Mouse (Mus musculus) CH12.LX (cell line): Measurements from ENCODE around the gene Hdac9. TPM values are rescaled to one million over a fixed set of nuclear protein-coding genes. Genes with fewer than 3 reads are reported as not detected.

ENCODE experiments used
- DNase-seq: peaks from one replicate; pipeline ENCODE4 v3.0.0-alpha.2; 2013; ENCODE audit errors: extremely low read depth
- H3K27ac ChIP-seq: 2 replicates; pipeline ENCODE4 v1.5.1; 2012; ENCODE audit warnings: low read depth, mild to moderate bottlenecking, control low read depth, moderate library complexity; ENCODE audit not compliant: insufficient read depth
- H3K27me3 ChIP-seq: replicated peaks from 2 replicates; pipeline ENCODE3; 2012; ENCODE audit warnings: inconsistent platforms
- H3K36me3 ChIP-seq, 2 experiments: replicated peaks in 1 of 2; 2 replicates each; pipeline versions ENCODE3 to v1.6.1; 2012; ENCODE audit warnings: inconsistent platforms in 1 of 2, low read length in 1 of 2, mild to moderate bottlenecking in 1 of 2, mixed read lengths in 1 of 2, moderate library complexity in 1 of 2; ENCODE audit not compliant: control insufficient read depth in 1 of 2, insufficient read depth in 1 of 2
- H3K4me1 ChIP-seq, 2 experiments: 2 replicates each; pipeline ENCODE4 v1.6.1; 2012; ENCODE audit warnings: inconsistent platforms in 1 of 2, moderate library complexity in 1 of 2; ENCODE audit not compliant: insufficient read depth in 2 of 2, control insufficient read depth in 1 of 2
- H3K4me2 ChIP-seq: 2 replicates; pipeline ENCODE4 v1.6.1; 2012; ENCODE audit warnings: low read depth, mild to moderate bottlenecking, control low read depth; ENCODE audit not compliant: poor library complexity, insufficient read depth, severe bottlenecking
- H3K4me3 ChIP-seq, 3 experiments: fragments of 150-350 bp in 1 of 3; sonication (generic) in 1 of 3; replicated peaks in 1 of 3; 2 replicates each; pipeline versions ENCODE3 to v1.5.1; 2011 to 2012; ENCODE audit warnings: low read depth in 2 of 3, low read length in 2 of 3, mild to moderate bottlenecking in 2 of 3, moderate library complexity in 2 of 3, control low read depth in 1 of 3, improper control_type of control experiment in 1 of 3, inconsistent platforms in 1 of 3, mixed read lengths in 1 of 3; ENCODE audit not compliant: poor library complexity in 1 of 3
- H3K79me2 ChIP-seq: replicated peaks from 2 replicates; pipeline ENCODE4 v1.6.1; 2012; ENCODE audit warnings: mild to moderate bottlenecking, moderate library complexity; ENCODE audit not compliant: control insufficient read depth, poor library complexity, insufficient read depth, severe bottlenecking; ENCODE audit errors: extremely low read depth
- H3K9ac ChIP-seq: 2 replicates; pipeline ENCODE4 v1.6.1; 2012; ENCODE audit warnings: low read depth, mild to moderate bottlenecking, control low read depth, moderate library complexity; ENCODE audit not compliant: insufficient read depth
- H3K9me3 ChIP-seq: replicated peaks from 2 replicates; pipeline ENCODE3; 2012; ENCODE audit warnings: low read length, inconsistent platforms, mixed read lengths
- CTCF ChIP-seq, 2 experiments: IDR thresholded peaks in 1 of 2; conservative IDR thresholded peaks in 1 of 2; 2 replicates each; pipeline ENCODE4 v1.5.1; 2011 to 2012; ENCODE audit warnings: low read depth in 2 of 2, low read length in 2 of 2, improper control_type of control experiment in 1 of 2, inconsistent platforms in 1 of 2, mild to moderate bottlenecking in 1 of 2, moderate library complexity in 1 of 2
- GABPA ChIP-seq: IDR thresholded peaks from 2 replicates; pipeline ENCODE4 v1.6.1; 2012; ENCODE audit warnings: low read depth, low read length, improper control_type of control experiment, inconsistent platforms; ENCODE audit not compliant: insufficient replicate concordance
- JUND ChIP-seq: conservative IDR thresholded peaks from 2 replicates; pipeline ENCODE4 v1.6.1; 2011; ENCODE audit warnings: low read depth, low read length, improper control_type of control experiment
- MAX ChIP-seq: IDR thresholded peaks from 2 replicates; pipeline ENCODE4 v1.6.1; 2011; ENCODE audit warnings: low read length, improper control_type of control experiment
- MYC ChIP-seq: IDR thresholded peaks from 2 replicates; pipeline ENCODE4 v1.6.1; 2011; ENCODE audit warnings: low read depth, mild to moderate bottlenecking, improper control_type of control experiment, low read length
- NELFE ChIP-seq: IDR thresholded peaks from 2 replicates; pipeline ENCODE4 v1.6.1; 2011; ENCODE audit warnings: low read depth, low read length, improper control_type of control experiment
- NRF1 ChIP-seq: IDR thresholded peaks from 2 replicates; pipeline ENCODE4 v1.6.1; 2014; ENCODE audit warnings: low read depth, mild to moderate bottlenecking, inconsistent platforms, low read length, improper control_type of control experiment, moderate library complexity
- POLR2AphosphoS2 ChIP-seq: IDR thresholded peaks from 2 replicates; pipeline ENCODE4 v1.6.1; 2011; ENCODE audit warnings: low read depth, low read length, improper control_type of control experiment
- RCOR1 ChIP-seq: conservative IDR thresholded peaks from 2 replicates; pipeline ENCODE4 v1.6.1; 2012; ENCODE audit warnings: low read depth, mild to moderate bottlenecking, inconsistent platforms, low read length, improper control_type of control experiment
- UBTF ChIP-seq: IDR thresholded peaks from 2 replicates; pipeline ENCODE4 v1.6.1; 2012; ENCODE audit warnings: low read depth, mild to moderate bottlenecking, inconsistent platforms, low read length, improper control_type of control experiment, moderate library complexity
- USF2 ChIP-seq: conservative IDR thresholded peaks from 2 replicates; pipeline ENCODE4 v1.6.1; 2011; ENCODE audit warnings: low read depth, low read length, improper control_type of control experiment
- ZKSCAN1 ChIP-seq: IDR thresholded peaks from 2 replicates; pipeline ENCODE4 v1.6.1; 2012; ENCODE audit warnings: low read depth, inconsistent platforms, low read length, improper control_type of control experiment, borderline replicate concordance
- ZMIZ1 ChIP-seq: IDR thresholded peaks from 2 replicates; pipeline ENCODE4 v1.6.1; 2012; ENCODE audit warnings: low read depth, mild to moderate bottlenecking, inconsistent platforms, low read length, improper control_type of control experiment
- ZNF384 ChIP-seq: IDR thresholded peaks from 2 replicates; pipeline ENCODE4 v1.6.1; 2012; ENCODE audit warnings: low read depth, low read length, improper control_type of control experiment, inconsistent platforms
- dilution Hi-C: fragments of 300-500 bp; cut with MboI; formaldehyde crosslinking; loops from 2 replicates; pipeline ENCODE4 v1.14.3; 2020; ENCODE audit warnings: low sequenced_read_pairs; ENCODE audit not compliant: extremely low pct_unique_long_range_greater_than_20kb, extremely low pct_ligation_motif_present
- in situ Hi-C: fragments of 300-500 bp; cut with MboI; formaldehyde crosslinking; loops from 3 replicates; pipeline ENCODE4 v1.14.3; 2019; ENCODE audit warnings: low sequenced_read_pairs, low pct_ligation_motif_present, low pct_unique_long_range_greater_than_20kb, mixed read lengths
- polyA plus RNA-seq: library from polyadenylated mRNA; unstranded; fragments of >175 nt; gene quantifications from 2 replicates; pipeline ENCODE4 v1.2.1, GENCODE M21; 2012; ENCODE audit warnings: low read depth; ENCODE audit not compliant: insufficient read length
- total RNA-seq, 2 experiments: library from RNA; depleted of rRNA; stranded (reverse); fragments of 300-350 nt in 1 of 2; fragments of >200 nt in 1 of 2; gene quantifications; 2 replicates each; pipeline ENCODE4 v1.2.3; 2012 to 2014

The Hdac9 gene
- total and polyA plus RNA-seq, 3 experiments, result 0.04 to 0.38 (median 0.17) TPM

DNA sequence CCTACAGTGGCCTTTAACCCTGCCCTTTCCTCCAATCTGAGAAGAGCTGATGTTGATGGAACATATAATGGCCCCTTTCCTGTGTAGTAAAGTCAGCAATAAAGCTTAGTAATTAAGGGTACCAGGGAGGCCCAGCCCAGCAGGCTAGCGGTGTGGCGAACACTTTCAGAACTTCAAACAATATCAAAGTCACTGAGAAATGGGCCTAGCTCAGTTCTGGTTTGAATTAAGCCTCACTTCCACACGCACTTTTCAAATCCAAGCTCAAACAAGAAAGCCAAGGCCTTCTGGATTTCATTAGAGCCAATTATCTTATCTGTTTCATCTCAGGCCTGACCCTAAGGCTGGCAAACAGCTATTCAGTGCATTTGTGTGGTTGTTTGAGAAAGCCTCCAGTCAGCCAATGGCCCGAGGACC lies 716.9 kb downstream of the Hdac9 start:
- dilution Hi-C loops, result no loop called here
- in situ Hi-C loops, result no loop called here

DNA sequence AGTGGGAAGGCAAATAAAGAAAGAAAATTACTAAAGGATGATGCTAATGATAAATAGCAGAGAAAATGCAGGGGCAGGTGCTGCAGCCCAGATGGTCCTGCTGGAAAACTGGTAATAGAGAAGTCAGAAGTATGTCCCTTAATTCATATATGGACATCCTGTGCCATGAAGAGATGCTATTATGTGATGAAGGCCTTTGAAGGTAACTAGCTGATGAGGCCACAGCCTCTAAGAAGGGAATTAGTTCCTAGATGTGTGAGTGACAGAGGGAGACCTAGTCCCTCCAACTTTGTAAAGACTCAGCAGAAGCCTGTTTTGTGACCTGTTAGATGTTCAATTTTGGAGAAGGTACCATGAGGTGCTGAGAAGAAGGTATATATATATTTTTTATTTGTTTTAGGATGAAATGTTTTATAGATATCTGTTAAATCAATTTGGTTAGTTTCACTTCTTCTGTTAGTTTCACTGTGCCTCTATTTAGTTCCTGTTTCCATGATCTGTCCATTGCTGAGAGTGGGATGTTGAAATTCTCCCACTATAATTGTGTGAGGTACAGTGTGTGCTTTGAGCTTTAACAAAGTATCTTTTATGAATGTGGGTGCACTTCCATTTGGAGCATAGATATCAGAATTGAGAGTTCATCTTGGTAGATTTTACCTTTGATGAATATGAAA lies 721.6 kb downstream of the Hdac9 start:
- no peaks in the 10 kb centered on the region for H3K36me3 ChIP-seq
- no peak overlapping the region for H3K4me2 ChIP-seq
- H3K4me1 ChIP-seq, result peaks cover 0 to 20% of the 10 kb centered on the region in 2 experiments; a peak in 1 of 4 replicates
- H3K27ac ChIP-seq, result no peak overlapping the region
- dilution Hi-C loops (no loop called here), in situ Hi-C loops (no loop called here)
- H3K79me2 ChIP-seq, result no peaks in the 10 kb centered on the region
- no peaks in the 10 kb centered on the region for H3K27me3 ChIP-seq
- TF ChIP-seq POLR2AphosphoS2, result no peak
- H3K9ac ChIP-seq, result no peak overlapping the region
- no peaks in the 10 kb centered on the region for H3K9me3 ChIP-seq
- no peak overlapping the region for H3K4me3 ChIP-seq
- no peak for DNase-seq

More for the DNA sequence above, 716.9 kb downstream of the Hdac9 start:
- no peak overlapping the region for H3K4me3 ChIP-seq
- DNase-seq, result no peak
- H3K4me2 ChIP-seq, result no peak overlapping the region
- H3K79me2 ChIP-seq, result no peaks in the 10 kb centered on the region
- no peak overlapping the region for H3K27ac ChIP-seq
- peaks cover 0 to 3% of the 10 kb centered on the region in 2 experiments; a peak in 1 of 4 replicates for H3K4me1 ChIP-seq
- no peak overlapping the region for H3K9ac ChIP-seq
- no peaks in the 10 kb centered on the region for H3K27me3 ChIP-seq
- no peaks in the 10 kb centered on the region for H3K36me3 ChIP-seq
- no peak for TF ChIP-seq JUND
- no peak for TF ChIP-seq USF2
- TF ChIP-seq NRF1, result no peak
- TF ChIP-seq MYC, result no peak
- TF ChIP-seq RCOR1, result no peak
- TF ChIP-seq ZKSCAN1, result no peak
- no peak for TF ChIP-seq NELFE
- no peak for TF ChIP-seq MAX
- no peak for TF ChIP-seq GABPA
- no peak for TF ChIP-seq ZNF384
- TF ChIP-seq, all 38 proteins: peak for 0
- no peaks in the 10 kb centered on the region for H3K9me3 ChIP-seq

GRCm38 (mm10) chr12:34194116-34194515 lies 722.8 kb downstream of the Hdac9 start:
- Histone ChIP-seq H3K79me2 (no peaks in the 10 kb centered on the region), H3K27me3 (no peaks in the 10 kb centered on the region), H3K9ac (no peak overlapping the region), H3K27ac (no peak overlapping the region), H3K4me1 (peaks cover 0 to 20% of the 10 kb centered on the region in 2 experiments; a peak in 1 of 4 replicates), H3K4me3 (no peak overlapping the region), H3K9me3 (no peaks in the 10 kb centered on the region), H3K4me2 (no peak overlapping the region), H3K36me3 (no peaks in the 10 kb centered on the region)
- TF ChIP-seq ZMIZ1, result no peak
- TF ChIP-seq CTCF (conservative IDR thresholded peaks at IDR 0.05 in 1 of 2, IDR thresholded peaks at IDR 0.05 in 1 of 2; ENCODE audit: low read depth in 2 of 2, low read length in 2 of 2), result no peak
- TF ChIP-seq GABPA, result no peak
- TF ChIP-seq UBTF, result no peak
- TF ChIP-seq RCOR1, result no peak
- TF ChIP-seq ZNF384, result no peak
- no peak for TF ChIP-seq JUND
- TF ChIP-seq MYC, result no peak
- in situ Hi-C loops, result no loop called here
- dilution Hi-C loops, result no loop called here
- no peak for DNase-seq
